Mouse (Mus musculus) megakaryocyte-erythroid progenitor cell, adult 5-6 weeks (primary cell): ENCODE measurements at regions not wholly inside any gene's neighbourhood (a gene's known extent, or its start where the extent isn't known, plus 50 kb on each side); places are given as distances from the start of the nearest gene placed in this dataset.
A peak's percentile ranks its signal among the peaks of the same experiment; 100 is the strongest.

Experiments
- ATAC-seq: replicated peaks from 2 replicates; pipeline ENCODE4 v1.8.0; 2016; ENCODE audit warnings: mild to moderate bottlenecking, inconsistent platforms; ENCODE audit not compliant: severe bottlenecking, poor library complexity, low FRiP score, low TSS enrichment

- no peak for ATAC-seq
These were observed 529.2 kb upstream of the Adgrl2 start for GRCm38 (mm10) chr3:149519575-149519929.

- ATAC-seq, result peak; percentile 69
These were observed 528.7 kb upstream of the Adgrl2 start for GRCm38 (mm10) chr3:149518928-149519574.

DNA sequence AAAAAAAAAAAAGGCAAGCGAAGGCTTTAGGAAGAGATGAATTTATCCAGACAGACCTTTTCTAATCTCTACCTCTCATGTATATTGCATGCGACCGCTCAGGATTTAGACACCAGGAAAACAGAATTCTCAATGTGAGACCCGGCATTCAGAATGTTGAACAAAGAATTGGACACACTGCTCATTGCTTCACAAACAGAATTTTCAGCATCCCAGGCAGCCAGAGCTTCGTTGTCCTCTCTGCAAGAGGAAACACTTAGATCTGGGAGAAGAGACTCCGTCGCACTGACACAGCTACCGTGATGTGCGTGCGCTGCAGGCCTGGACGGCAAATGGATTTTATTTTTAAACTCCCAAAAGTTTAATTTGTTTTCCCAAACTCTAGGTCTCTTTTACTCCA lies 527.2 kb upstream of the Adgrl2 start:
- no peak for ATAC-seq

- ATAC-seq, result no peak
These were observed 518.8 kb upstream of the Adgrl2 start for GRCm38 (mm10) chr3:149509178-149509577.

DNA sequence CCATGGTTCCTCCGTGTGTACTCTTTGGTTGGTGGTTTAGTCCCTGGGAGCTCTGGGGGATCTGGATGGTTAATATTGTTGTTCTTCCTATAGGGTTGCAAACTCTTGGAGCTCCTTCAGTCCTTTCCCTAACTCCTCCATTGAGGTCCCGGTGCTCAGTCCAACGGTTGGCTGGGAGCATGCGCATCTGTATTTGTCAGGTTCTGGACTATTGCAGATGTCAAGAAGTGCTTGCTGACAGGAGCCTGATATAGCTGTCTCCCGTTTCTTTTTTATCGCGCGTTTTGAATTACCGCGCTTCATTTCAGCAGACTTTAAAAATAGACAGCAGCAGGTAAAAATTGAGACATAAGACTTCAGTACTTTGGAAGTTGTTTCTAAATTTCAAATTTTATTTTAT lies 518.3 kb upstream of the Adgrl2 start:
- ATAC-seq, result no peak

DNA sequence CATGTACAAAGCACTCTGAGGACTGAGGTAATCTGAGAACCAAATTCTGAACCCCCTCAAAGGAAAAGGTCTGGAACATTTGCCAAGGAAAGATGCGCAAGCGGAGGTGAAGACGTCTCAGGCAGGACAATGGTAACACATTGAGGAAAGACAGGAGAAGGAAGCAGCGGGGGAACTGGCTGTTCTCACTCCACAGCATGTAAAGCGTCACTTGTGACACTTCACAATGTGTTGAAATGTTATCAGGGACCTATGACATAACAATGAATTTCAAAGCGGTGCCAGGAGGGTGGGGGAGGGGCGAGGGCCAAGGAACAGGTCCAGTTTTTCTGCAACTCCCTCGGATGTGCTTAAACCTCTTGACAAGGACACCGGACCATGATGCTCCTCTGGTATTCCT lies 515.3 kb upstream of the Adgrl2 start:
- ATAC-seq, result no peak

- ATAC-seq, result no peak
These were observed 513.6 kb upstream of the Adgrl2 start for GRCm38 (mm10) chr3:149503992-149504391.

DNA sequence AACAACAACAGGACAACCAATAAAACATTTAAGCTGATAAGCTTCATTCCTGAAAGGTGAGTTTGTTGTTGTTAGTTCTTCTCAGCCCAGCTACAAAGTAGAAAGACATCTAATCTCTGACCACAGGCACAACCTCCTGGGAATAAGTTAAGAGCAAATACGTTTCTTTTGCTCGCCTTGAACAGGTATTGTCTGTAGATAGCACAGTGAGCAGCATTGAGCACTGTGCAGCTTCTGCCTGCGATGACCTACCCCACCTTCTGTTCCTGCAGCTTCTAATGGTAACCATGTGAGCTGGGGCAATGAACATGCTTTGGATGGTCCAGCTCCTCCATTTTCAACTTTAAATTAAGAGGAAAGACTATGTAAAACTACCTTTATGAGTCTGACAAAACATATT lies 509.8 kb upstream of the Adgrl2 start:
- ATAC-seq, result peak; percentile 66

GRCm38 (mm10) chr3:149498765-149499164 lies 508.4 kb upstream of the Adgrl2 start:
- peak; percentile 44; the same call in 1 of the 2 replicates for ATAC-seq

DNA sequence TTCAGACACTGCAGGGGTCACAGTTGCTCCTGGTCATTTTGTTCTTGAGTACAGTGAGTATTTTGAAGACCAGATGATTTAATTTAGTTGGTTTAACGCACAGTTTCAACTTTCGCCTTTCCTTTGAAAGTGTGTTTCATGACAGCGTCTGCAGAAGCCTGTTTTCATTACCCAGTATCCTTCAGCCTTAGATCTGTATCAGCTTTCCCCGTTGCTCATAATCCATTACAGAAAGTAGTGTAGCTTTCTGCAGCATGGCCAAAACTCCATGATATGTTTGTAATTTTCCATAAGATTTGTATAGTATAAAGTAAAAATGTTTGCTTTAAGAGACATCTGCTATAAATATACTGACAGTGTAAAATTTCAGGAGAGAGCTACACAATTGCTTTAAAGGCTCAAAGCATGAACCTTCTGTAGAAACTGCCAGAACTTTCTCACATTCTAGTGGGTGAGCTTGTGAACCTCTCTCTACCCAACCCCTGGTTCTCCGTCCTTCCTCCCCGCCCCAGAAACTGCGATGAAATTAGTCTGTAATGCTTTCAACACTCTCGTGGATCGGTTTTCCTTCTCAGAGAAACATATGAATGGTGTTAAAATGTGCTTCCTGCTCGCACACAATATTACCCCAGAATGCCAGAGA lies 506.6 kb upstream of the Adgrl2 start:
- no peak for ATAC-seq

DNA sequence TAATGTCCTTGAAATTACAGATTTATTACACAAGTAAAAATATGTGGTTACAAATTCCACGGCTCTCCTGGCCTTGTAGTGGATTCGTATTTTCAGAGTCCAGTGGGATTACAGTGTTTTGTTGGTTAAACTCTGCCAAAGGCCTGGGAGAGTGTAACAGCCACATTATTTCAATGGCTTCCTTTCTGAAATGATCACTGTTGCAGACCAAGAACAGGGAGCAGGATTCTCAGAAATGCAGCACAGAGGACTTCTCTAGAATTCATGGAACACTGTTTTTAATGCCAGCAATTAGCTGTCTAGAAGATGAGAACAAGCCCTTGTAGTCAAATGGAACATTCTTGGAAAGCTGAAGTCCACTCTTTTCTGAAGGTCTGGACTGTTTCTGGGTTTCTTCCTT lies 505.8 kb upstream of the Adgrl2 start:
- no peak for ATAC-seq

- ATAC-seq, result no peak
These were observed 497.8 kb upstream of the Adgrl2 start for GRCm38 (mm10) chr3:149488147-149488546.

- no peak for ATAC-seq
These were observed 495.1 kb upstream of the Adgrl2 start for GRCm38 (mm10) chr3:149485406-149485805.

- ATAC-seq, result no peak
These were observed 494.0 kb upstream of the Adgrl2 start for GRCm38 (mm10) chr3:149484319-149484718.

DNA sequence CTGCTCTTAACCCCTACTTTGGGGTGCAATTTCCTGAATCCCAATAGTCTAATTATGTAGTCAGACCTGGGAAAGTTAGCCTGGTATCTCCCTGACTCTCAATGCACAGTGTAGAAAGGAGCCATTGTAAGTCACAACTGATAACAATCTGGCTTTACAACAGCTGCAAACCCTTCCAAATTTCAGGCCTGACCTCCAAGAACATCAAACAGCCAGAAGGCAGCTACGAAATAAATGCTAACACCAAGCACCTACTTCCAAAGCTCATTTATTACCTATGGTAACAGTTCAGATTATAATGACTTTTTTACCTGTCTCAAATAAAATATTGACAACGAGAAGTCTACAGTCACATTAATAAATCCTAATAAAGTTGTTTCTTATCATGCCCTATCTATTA lies 485.8 kb upstream of the Adgrl2 start:
- no peak for ATAC-seq

DNA sequence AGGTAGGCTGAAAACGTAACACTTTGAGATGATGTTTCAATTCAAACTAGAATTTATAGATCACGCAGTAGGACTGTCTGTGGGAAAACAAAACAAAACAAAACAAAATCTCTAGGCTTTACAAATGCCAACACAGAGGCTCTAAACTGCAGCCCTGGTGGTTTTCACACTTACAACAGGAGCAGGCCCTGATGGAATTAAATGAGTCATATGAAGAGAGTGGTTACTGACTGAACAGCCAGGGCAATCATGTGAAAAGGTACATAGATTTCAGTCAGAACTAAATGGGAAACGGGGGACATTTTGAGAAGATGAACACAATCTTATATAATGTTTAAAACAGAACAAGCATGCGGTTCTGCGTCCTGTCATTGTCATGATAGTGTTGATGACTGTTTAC lies 476.6 kb upstream of the Adgrl2 start:
- ATAC-seq, result no peak

DNA sequence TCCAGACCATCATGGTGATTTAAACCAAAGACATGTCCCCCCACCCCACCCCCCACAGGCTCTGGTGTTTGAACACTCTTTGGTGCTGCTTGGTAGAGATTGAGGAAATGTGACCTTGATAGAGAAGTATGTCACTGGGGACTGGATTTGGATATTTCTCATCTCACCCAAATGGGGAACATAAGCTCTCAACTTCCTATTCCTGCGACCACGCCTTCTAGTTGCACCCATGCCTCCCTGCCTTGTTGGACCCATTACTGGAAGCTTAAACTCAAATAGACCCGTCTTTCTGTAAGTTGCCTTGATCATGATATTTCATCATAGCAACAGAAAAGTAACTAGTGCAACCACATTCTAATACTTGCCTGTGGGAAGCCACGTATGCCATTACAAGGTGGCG lies 474.2 kb upstream of the Adgrl2 start:
- ATAC-seq, result no peak

GRCm38 (mm10) chr3:149462121-149462541 lies 471.8 kb upstream of the Adgrl2 start:
- no peak for ATAC-seq

GRCm38 (mm10) chr3:149461613-149462012 lies 471.3 kb upstream of the Adgrl2 start:
- no peak for ATAC-seq

- no peak for ATAC-seq
These were observed 459.0 kb upstream of the Adgrl2 start for GRCm38 (mm10) chr3:149449376-149449775.

- peak; percentile 88 for ATAC-seq
These were observed 455.7 kb upstream of the Adgrl2 start for GRCm38 (mm10) chr3:149445991-149446564.
